ENCODE assay signal across 8 mouse cellular contexts in the genomic region with DNA sequence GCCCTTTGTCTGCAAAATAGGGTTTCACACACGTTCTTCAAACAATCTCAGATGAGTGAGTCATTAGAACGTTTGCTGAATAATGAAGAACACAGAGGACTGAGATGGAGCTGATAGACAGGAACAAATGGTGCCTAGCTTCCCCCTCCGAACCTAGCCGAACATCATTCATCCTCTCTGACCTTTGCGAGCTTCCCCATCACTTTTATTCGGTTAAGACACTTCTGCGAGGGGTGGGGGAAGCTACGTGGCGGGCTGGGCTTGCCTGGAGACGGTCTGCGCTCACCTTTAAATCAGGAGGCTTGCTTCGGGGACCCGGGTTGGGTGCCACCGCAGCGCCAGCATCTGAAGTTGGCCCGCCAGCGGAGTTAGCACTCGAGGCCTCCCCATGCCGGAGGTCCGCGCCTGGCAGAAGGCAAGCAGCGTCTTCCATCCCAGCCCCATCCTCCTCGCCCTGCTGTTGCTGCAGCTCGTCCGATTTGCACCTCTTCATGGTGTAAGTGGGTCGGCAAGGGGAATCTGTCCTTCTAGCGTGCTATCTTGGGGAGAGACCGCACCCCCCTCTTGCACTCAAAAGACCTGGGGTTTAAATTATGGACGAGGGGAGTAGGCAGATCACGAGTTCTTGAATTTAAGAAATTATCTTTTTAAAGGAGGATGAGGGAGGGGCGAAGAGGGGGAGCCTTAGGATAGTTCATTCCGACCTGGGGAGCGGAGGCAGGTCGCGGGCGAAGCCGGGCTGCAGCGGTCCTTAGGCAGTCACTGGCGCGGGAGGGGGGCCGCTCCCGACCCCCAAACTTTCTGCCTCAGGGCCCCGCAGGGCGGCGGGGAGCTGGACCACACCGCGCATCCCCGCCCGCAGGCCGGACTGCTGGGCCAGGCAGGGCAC. TPM values are rescaled to one million over a fixed set of nuclear protein-coding genes. Genes with fewer than 3 reads are reported as not detected.
A peak's percentile ranks its signal among the peaks of the same experiment; 100 is the strongest.
DNase-seq lines count a peak whose midpoint lies in the region; ATAC-seq and TF ChIP-seq lines count a peak whose summit lies in the region.

A gene (minus strand): TSS at position 591 of the 889 bp plus-strand sequence.

- WGBS in embryonic facial prominence, embryonic 13.5 days = under 1% methylated on average over 42 of the region's 50 CpGs
- WGBS in heart, embryonic 13.5 days = 1% methylated on average over 50 of the region's 50 CpGs
- WGBS in stomach, postnatal 0 days = under 1% methylated on average over 39 of the region's 50 CpGs

- H3K4me1 ChIP-seq in embryonic facial prominence, embryonic 13.5 days = peaks cover 49% of the 10 kb centered on the region
- peaks cover 45% of the 10 kb centered on the region for H3K4me1 ChIP-seq in heart, embryonic 13.5 days
- H3K4me1 ChIP-seq in stomach, postnatal 0 days (replicated peaks; ENCODE audit: control insufficient read depth, insufficient read depth) = 0 out of 2 replicates have a peak, but pooled peaks cover 3% of the 10 kb centered on the region

- H3K9me3 ChIP-seq in embryonic facial prominence, embryonic 13.5 days = no peaks in the 10 kb centered on the region
- H3K9me3 ChIP-seq in heart, embryonic 13.5 days = no peaks in the 10 kb centered on the region
- H3K9me3 ChIP-seq in stomach, postnatal 0 days (ENCODE audit: control insufficient read depth, low read length) = no peaks in the 10 kb centered on the region

- H3K4me2 ChIP-seq in embryonic facial prominence, embryonic 13.5 days = peak within 1 kb of the TSS; percentile 89
- peak within 1 kb of the TSS; percentile 92 for H3K4me2 ChIP-seq in heart, embryonic 13.5 days
- H3K4me2 ChIP-seq in stomach, postnatal 0 days (replicated peaks; ENCODE audit: low read depth) = peak within 1 kb of the TSS; percentile 86

- H3K9ac ChIP-seq in embryonic facial prominence, embryonic 13.5 days = peak within 1 kb of the TSS; percentile 94
- peak within 1 kb of the TSS; percentile 91 for H3K9ac ChIP-seq in heart, embryonic 13.5 days
- peak within 1 kb of the TSS; percentile 78 for H3K9ac ChIP-seq in stomach, postnatal 0 days (ENCODE audit: low read length)

- no peaks in the 10 kb centered on the region for H3K36me3 ChIP-seq in embryonic facial prominence, embryonic 13.5 days
- H3K36me3 ChIP-seq in heart, embryonic 13.5 days = no peaks in the 10 kb centered on the region
- H3K36me3 ChIP-seq in stomach, postnatal 0 days (ENCODE audit: control insufficient read depth, insufficient read depth, low read length) = no peaks in the 10 kb centered on the region

- H3K27me3 ChIP-seq in embryonic facial prominence, embryonic 13.5 days = no peaks in the 10 kb centered on the region
- H3K27me3 ChIP-seq in heart, embryonic 13.5 days (replicated peaks) = peaks cover 5% of the 10 kb centered on the region; the same call in 1 of the 2 replicates
- H3K27me3 ChIP-seq in stomach, postnatal 0 days (ENCODE audit: control insufficient read depth, insufficient read depth, low read length) = no peaks in the 10 kb centered on the region

- peak in 1 of 2 experiments; percentile 48 for DNase-seq in layer of hippocampus, adult 18-20 months (ENCODE audit: low spot score in 2 of 2)
- DNase-seq in layer of hippocampus, adult 9-10 months (ENCODE audit: low spot score) = no peak
- peak; percentile 22 for DNase-seq in adipocyte (ENCODE audit: low spot score)
- peak; percentile 50 to 66 for DNase-seq in layer of hippocampus, postnatal 10 days (ENCODE audit: low spot score in 2 of 2)
- no peak for DNase-seq in stomach, postnatal 0 days (ENCODE audit: low spot score)

- H3K27ac ChIP-seq in embryonic facial prominence, embryonic 13.5 days = peak within 1 kb of the TSS; percentile 88
- peak within 1 kb of the TSS; percentile 77 for H3K27ac ChIP-seq in heart, embryonic 13.5 days (replicated peaks)
- H3K27ac ChIP-seq in stomach, postnatal 0 days (replicated peaks) = peak within 1 kb of the TSS; percentile 71

- H3K4me3 ChIP-seq in embryonic facial prominence, embryonic 13.5 days = peak within 1 kb of the TSS; percentile 80
- H3K4me3 ChIP-seq in heart, embryonic 13.5 days = peak within 1 kb of the TSS; percentile 81
- peak within 1 kb of the TSS; percentile 60 for H3K4me3 ChIP-seq in stomach, postnatal 0 days (ENCODE audit: low read depth, low read length)

- no peak for TF ChIP-seq EP300 in stomach, postnatal 0 days (optimal IDR thresholded peaks at IDR 0.05)

- TF ChIP-seq CTCF in stomach, postnatal 0 days (IDR thresholded peaks at IDR 0.05; ENCODE audit: low read depth) = no peak

- ATAC-seq in embryonic facial prominence, embryonic 13.5 days (ENCODE audit: insufficient number of reproducible peaks, insufficient read depth, low FRiP score, low TSS enrichment, low read depth) = no peak
- ATAC-seq in heart, embryonic 13.5 days (ENCODE audit: extremely low read depth, insufficient number of reproducible peaks, low FRiP score, low TSS enrichment) = no peak
- ATAC-seq in megakaryocyte progenitor cell, adult 5-6 weeks (replicated peaks; ENCODE audit: poor library complexity) = peak; percentile 5; the same call in 1 of the 2 replicates
- ATAC-seq in stomach, postnatal 0 days (ENCODE audit: low FRiP score, low TSS enrichment) = peak; percentile 11

RNA-seq across cellular contexts. Expression of the gene that starts here (rescaled TPM):
- total RNA-seq in layer of hippocampus, adult 18-20 months (2021) = 100 to 1,000 TPM; 250 to 270 TPM
- 10.5 and 16.1 TPM in 2 replicates for polyA plus RNA-seq in embryonic facial prominence, embryonic 13.5 days (2015; fragmentation: Nextera tagmentation; extraction: Ambion mirVana)
- 31.5 and 35.8 TPM in 2 replicates for polyA plus RNA-seq in heart, embryonic 13.5 days (2015; fragmentation: Nextera tagmentation; extraction: Ambion mirVana)
- 100 to 1,000 TPM; 171 to 181 TPM for total RNA-seq in layer of hippocampus, postnatal 10 days (2021)
- 2.9 and 6.1 TPM in 2 replicates for total RNA-seq in megakaryocyte progenitor cell, adult 5-6 weeks (2015)
- total RNA-seq in megakaryocyte progenitor cell, adult 5-6 weeks (2017) = 5.5 and 6.0 TPM in 2 replicates
- 2.4 and 2.6 TPM in 2 replicates for polyA plus RNA-seq in stomach, postnatal 0 days (2015; fragmentation: Nextera tagmentation; extraction: Ambion mirVana)

Comparison
In these comparisons a context has a peak if more than half of its experiments do, and no peak if none do; other contexts are left out.
1. RNA of the gene that starts here (total RNA-seq): 250 to 270 TPM in layer of hippocampus, adult 18-20 months and 171 to 181 TPM in layer of hippocampus, postnatal 10 days; 2.9 to 6.1 TPM in megakaryocyte progenitor cell, adult 5-6 weeks; every median in the first group is over 10 times any median in the second.
2. DNase-seq: peak in adipocyte (single experiment) and layer of hippocampus, postnatal 10 days (2 of 2); none in layer of hippocampus, adult 9-10 months (single experiment) and stomach, postnatal 0 days (single experiment).
3. ATAC-seq: peak in megakaryocyte progenitor cell, adult 5-6 weeks (single experiment) and stomach, postnatal 0 days (single experiment); none in embryonic facial prominence, embryonic 13.5 days (single experiment) and heart, embryonic 13.5 days (single experiment).
4. Peak in every context shown above with its lines, with median percentiles within 50 percentile points of each other: H3K27ac ChIP-seq, H3K4me2 ChIP-seq, H3K4me3 ChIP-seq and H3K9ac ChIP-seq.